Mouse (Mus musculus) embryonic fibroblast, embryonic 13.5 days (primary cell): ENCODE results near the gene Iqcf4.

Source experiments
- CTCF ChIP-seq: IDR thresholded peaks from 2 replicates; pipeline ENCODE4 v1.5.1; 2011; ENCODE audit warnings: mild to moderate bottlenecking, control low read depth, low read length, moderate library complexity, borderline replicate concordance; ENCODE audit not compliant: insufficient read depth
- POLR2A ChIP-seq: IDR thresholded peaks from 2 replicates; pipeline ENCODE4 v1.6.1; 2011; ENCODE audit warnings: low read depth, mild to moderate bottlenecking, control low read depth, low read length, moderate library complexity

- TF ChIP-seq CTCF: no peak
- TF ChIP-seq POLR2A: no peak
Measured at GRCm38 (mm10) chr9:106564025-106564424, 6.8 kb downstream of the Iqcf4 start.
